Mouse (Mus musculus): ENCODE data around the gene Krtcap2. TPM values are rescaled to one million over a fixed set of nuclear protein-coding genes. Genes with fewer than 3 reads are reported as not detected.

The Krtcap2 gene
- polyA plus RNA-seq, 1 experiment, result 61.9 TPM

DNA sequence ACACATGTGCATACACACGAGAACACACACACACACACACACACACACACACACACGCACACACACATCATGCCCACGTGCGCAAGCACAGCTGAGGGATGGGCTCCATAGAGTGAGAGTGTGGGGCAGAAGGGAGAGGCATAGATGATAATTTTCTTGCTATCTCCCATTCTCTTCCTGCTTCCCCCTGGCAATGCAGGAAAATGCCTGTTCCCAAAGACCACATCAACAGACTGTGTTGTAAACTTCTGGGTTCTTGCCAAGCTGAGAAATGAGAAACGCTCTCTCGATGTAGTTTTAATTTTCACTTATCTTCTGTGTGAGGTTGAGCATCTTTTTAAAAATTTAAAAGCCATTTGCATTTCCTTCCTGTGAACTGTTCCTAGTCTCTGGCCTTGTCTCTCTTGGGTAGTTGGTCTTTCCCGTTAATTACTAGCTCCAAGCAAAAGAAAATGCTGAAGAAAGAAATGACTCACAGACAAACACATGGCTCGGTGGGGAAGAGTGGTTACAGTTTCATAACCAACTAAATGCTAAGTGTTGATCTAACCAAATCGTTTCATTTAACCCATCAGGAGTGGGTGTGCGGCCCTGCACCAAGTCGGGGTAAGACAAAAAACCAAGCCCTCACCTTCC is 51.1 kb downstream of the Krtcap2 start:
- Histone ChIP-seq H3K27ac (ENCODE audit: insufficient read depth, low read length) (0 out of 2 replicates have a peak overlapping the region, but pooled peaks have one; percentile 48), H3K4me3 (ENCODE audit: insufficient read depth, low read length) (no peak overlapping the region), H3K4me1 (ENCODE audit: control insufficient read depth, insufficient read depth, low read length) (peaks cover 3% of the 10 kb centered on the region)
- TF ChIP-seq CTCF (IDR thresholded peaks at IDR 0.05; ENCODE audit: extremely low read depth, insufficient read depth, low read length) (no peak), POLR2A (IDR thresholded peaks at IDR 0.05; ENCODE audit: extremely low read depth, insufficient read depth, low read length) (no peak)

DNA sequence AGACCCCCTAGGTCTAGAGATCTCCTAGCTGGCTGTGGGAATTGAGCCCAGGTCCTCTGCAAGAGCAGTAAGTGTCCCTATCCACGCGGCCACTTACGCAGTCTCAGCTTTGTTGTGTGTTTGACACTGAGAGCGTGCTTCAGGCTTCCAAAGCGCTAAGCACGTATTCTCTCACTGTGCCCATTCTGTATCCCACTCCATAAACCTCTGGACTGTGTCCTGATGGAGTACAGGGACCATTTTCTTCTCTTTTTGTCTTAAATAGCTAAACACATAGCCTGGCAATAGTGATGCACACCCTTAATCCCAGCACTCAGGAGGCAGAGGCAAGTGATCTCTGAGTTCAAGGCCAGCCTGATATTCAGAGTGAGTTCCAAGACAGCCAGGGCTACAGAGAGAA is 53.1 kb downstream of the Krtcap2 start:
- TF ChIP-seq POLR2A (IDR thresholded peaks at IDR 0.05; ENCODE audit: extremely low read depth, insufficient read depth, low read length), result no peak
- no peak for TF ChIP-seq CTCF (IDR thresholded peaks at IDR 0.05; ENCODE audit: extremely low read depth, insufficient read depth, low read length)
- Histone ChIP-seq H3K4me3 (ENCODE audit: insufficient read depth, low read length) (no peak overlapping the region), H3K27ac (ENCODE audit: insufficient read depth, low read length) (no peak overlapping the region), H3K4me1 (ENCODE audit: control insufficient read depth, insufficient read depth, low read length) (peaks cover 3% of the 10 kb centered on the region)

DNA sequence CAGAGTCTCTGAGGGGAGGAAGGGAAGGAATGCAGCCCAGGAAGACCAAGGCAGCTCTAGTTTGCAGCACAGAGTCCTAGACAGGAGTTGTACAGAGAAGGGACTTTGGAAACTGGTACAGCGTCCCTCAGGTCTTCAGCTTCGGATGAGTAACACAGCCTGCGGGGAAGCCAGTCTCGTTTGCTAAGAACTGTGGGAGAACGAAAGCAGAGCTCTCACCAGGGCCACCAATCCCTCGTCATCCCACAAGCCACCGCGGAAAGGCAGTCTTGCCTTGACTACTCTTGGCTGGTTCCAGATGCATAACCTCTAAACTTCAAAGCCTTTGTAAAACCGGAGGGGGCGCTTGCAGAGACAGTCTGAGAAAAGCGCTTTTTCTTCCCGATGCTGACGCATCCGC is 53.7 kb downstream of the Krtcap2 start:
- no peak overlapping the region for H3K4me3 ChIP-seq (ENCODE audit: insufficient read depth, low read length)
- no peak overlapping the region for H3K27ac ChIP-seq (ENCODE audit: insufficient read depth, low read length)
- no peak for TF ChIP-seq CTCF (IDR thresholded peaks at IDR 0.05; ENCODE audit: extremely low read depth, insufficient read depth, low read length)
- no peak for TF ChIP-seq POLR2A (IDR thresholded peaks at IDR 0.05; ENCODE audit: extremely low read depth, insufficient read depth, low read length)
- H3K4me1 ChIP-seq (ENCODE audit: control insufficient read depth, insufficient read depth, low read length), result peaks cover 3% of the 10 kb centered on the region

Other genes with a start within 250 kb of the Krtcap2 start
- 199 and 214 TPM in 2 replicates for gene Rusc1, start 152.7 kb upstream of the Krtcap2 start, polyA plus RNA-seq (2012; rRNA removed)
- gene Gm43738, start 144.9 kb upstream of the Krtcap2 start, polyA plus RNA-seq (2012; rRNA removed), result not detected in 2 replicates
- 94.9 and 107 TPM in 2 replicates for gene Fdps, start 144.0 kb upstream of the Krtcap2 start, polyA plus RNA-seq (2012; rRNA removed)
- gene Pklr, start 109.8 kb upstream of the Krtcap2 start, polyA plus RNA-seq (2012; rRNA removed), result 0.04 and 0.08 TPM in 2 replicates
- 14.2 and 14.5 TPM in 2 replicates for gene Hcn3, start 85.8 kb upstream of the Krtcap2 start, polyA plus RNA-seq (2012; rRNA removed)
- 68.0 and 73.0 TPM in 2 replicates for gene Clk2, start 81.2 kb upstream of the Krtcap2 start, polyA plus RNA-seq (2012; rRNA removed)
- gene Scamp3, start 68.5 kb upstream of the Krtcap2 start, polyA plus RNA-seq (2012; rRNA removed), result 94.5 and 95.7 TPM in 2 replicates
- gene Fam189b, start 62.8 kb upstream of the Krtcap2 start, polyA plus RNA-seq (2012; rRNA removed), result 84.1 and 86.2 TPM in 2 replicates
- gene Gba, start 43.0 kb upstream of the Krtcap2 start, polyA plus RNA-seq (2012; rRNA removed), result 85.1 and 86.1 TPM in 2 replicates
- gene Thbs3, start 30.8 kb upstream of the Krtcap2 start, polyA plus RNA-seq (2012; rRNA removed), result 68.9 and 70.6 TPM in 2 replicates
- gene Mtx1, start 18.9 kb upstream of the Krtcap2 start, polyA plus RNA-seq (2012; rRNA removed), result 132 and 155 TPM in 2 replicates
- 0.88 and 0.95 TPM in 2 replicates for gene Muc1, start 16.9 kb upstream of the Krtcap2 start, polyA plus RNA-seq (2012; rRNA removed)
- gene Trim46, start 343 bp downstream of the Krtcap2 start, polyA plus RNA-seq (2012; rRNA removed), result 87.2 and 91.0 TPM in 2 replicates
- gene Dpm3, start 13.4 kb downstream of the Krtcap2 start, polyA plus RNA-seq (2012; rRNA removed), result 150 and 156 TPM in 2 replicates
- gene Slc50a1, start 24.6 kb downstream of the Krtcap2 start, polyA plus RNA-seq (2012; rRNA removed), result 106 and 114 TPM in 2 replicates
- gene Efna1, start 35.2 kb downstream of the Krtcap2 start, polyA plus RNA-seq (2012; rRNA removed), result 11.7 and 12.7 TPM in 2 replicates
- gene Efna3, start 77.0 kb downstream of the Krtcap2 start, polyA plus RNA-seq (2012; rRNA removed), result 79.9 and 85.1 TPM in 2 replicates
- gene Efna4, start 92.1 kb downstream of the Krtcap2 start, polyA plus RNA-seq (2012; rRNA removed), result 0.59 and 1.1 TPM in 2 replicates
- gene Adam15, start 104.0 kb downstream of the Krtcap2 start, polyA plus RNA-seq (2012; rRNA removed), result 170 and 178 TPM in 2 replicates
- 0.61 and 0.75 TPM in 2 replicates for gene Dcst2, start 116.0 kb downstream of the Krtcap2 start, polyA plus RNA-seq (2012; rRNA removed)
- 0.06 TPM in 1 of 2 replicates, not detected in the other for gene Dcst1, start 119.3 kb downstream of the Krtcap2 start, polyA plus RNA-seq (2012; rRNA removed)
- gene Zbtb7b, start 148.8 kb downstream of the Krtcap2 start, polyA plus RNA-seq (2012; rRNA removed), result 14.7 and 18.7 TPM in 2 replicates
- 5.1 and 5.9 TPM in 2 replicates for gene Lenep, start 156.8 kb downstream of the Krtcap2 start, polyA plus RNA-seq (2012; rRNA removed)
- gene Flad1, start 165.9 kb downstream of the Krtcap2 start, polyA plus RNA-seq (2012; rRNA removed), result 45.4 and 48.7 TPM in 2 replicates
- 5.2 and 5.4 TPM in 2 replicates for gene Cks1b, start 172.4 kb downstream of the Krtcap2 start, polyA plus RNA-seq (2012; rRNA removed)
- gene Shc1, start 172.5 kb downstream of the Krtcap2 start, polyA plus RNA-seq (2012; rRNA removed), result 17.5 and 18.0 TPM in 2 replicates
- 43.4 and 47.2 TPM in 2 replicates for gene Pygo2, start 184.2 kb downstream of the Krtcap2 start, polyA plus RNA-seq (2012; rRNA removed)
- 38.0 and 39.9 TPM in 2 replicates for gene Pbxip1, start 190.7 kb downstream of the Krtcap2 start, polyA plus RNA-seq (2012; rRNA removed)
- gene Pmvk, start 208.6 kb downstream of the Krtcap2 start, polyA plus RNA-seq (2012; rRNA removed), result 71.8 and 71.9 TPM in 2 replicates